Mouse (Mus musculus): ENCODE results near the gene Acaa1b.

- TF ChIP-seq CTCF (IDR thresholded peaks at IDR 0.05; ENCODE audit: borderline replicate concordance, extremely low read depth, insufficient read depth, insufficient read length) (peak; percentile 78), POLR2A (IDR thresholded peaks at IDR 0.05; ENCODE audit: borderline replicate concordance, extremely low read depth, insufficient read depth, insufficient read length, poor library complexity, severe bottlenecking) (no peak)
These were observed at the start of gene Acaa1b for GRCm38 (mm10) chr9:119156278-119157201.
